Mouse (Mus musculus): Measurements from ENCODE around the gene Zfp385b.

Zfp385b gene

GRCm38 (mm10) chr2:77705476-77705875, 114.0 kb downstream of the Zfp385b start:
- DNase-seq (ENCODE audit: low read depth, low spot score) = no peak

GRCm38 (mm10) chr2:77703080-77703479, 116.4 kb downstream of the Zfp385b start:
- no peak for DNase-seq (ENCODE audit: low read depth, low spot score)

GRCm38 (mm10) chr2:77691174-77691573, 128.3 kb downstream of the Zfp385b start:
- DNase-seq (ENCODE audit: low read depth, low spot score) = no peak

GRCm38 (mm10) chr2:77690316-77690715, 129.1 kb downstream of the Zfp385b start:
- no peak for DNase-seq (ENCODE audit: low read depth, low spot score)

- DNase-seq (ENCODE audit: low read depth, low spot score) = no peak
These were observed 130.8 kb downstream of the Zfp385b start for GRCm38 (mm10) chr2:77688651-77689050.

GRCm38 (mm10) chr2:77684088-77684487, 135.4 kb downstream of the Zfp385b start:
- no peak for DNase-seq (ENCODE audit: low read depth, low spot score)

- no peak for DNase-seq (ENCODE audit: low read depth, low spot score)
These were observed 137.2 kb downstream of the Zfp385b start for GRCm38 (mm10) chr2:77682205-77682604.

GRCm38 (mm10) chr2:77681741-77682140, 137.7 kb downstream of the Zfp385b start:
- DNase-seq (ENCODE audit: low read depth, low spot score) = no peak

GRCm38 (mm10) chr2:77673770-77674169, 145.7 kb downstream of the Zfp385b start:
- DNase-seq (ENCODE audit: low read depth, low spot score) = no peak

GRCm38 (mm10) chr2:77672215-77672905, 147.1 kb downstream of the Zfp385b start:
- no peak for DNase-seq (ENCODE audit: low read depth, low spot score)

- no peak for DNase-seq (ENCODE audit: low read depth, low spot score)
These were observed 157.3 kb downstream of the Zfp385b start for GRCm38 (mm10) chr2:77662171-77662570.

- DNase-seq (ENCODE audit: low read depth, low spot score) = no peak
These were observed 165.8 kb downstream of the Zfp385b start for GRCm38 (mm10) chr2:77653686-77654085.

- DNase-seq (ENCODE audit: low read depth, low spot score) = no peak
These were observed 177.8 kb downstream of the Zfp385b start for GRCm38 (mm10) chr2:77641521-77642170.

- no peak for DNase-seq (ENCODE audit: low read depth, low spot score)
These were observed 179.4 kb downstream of the Zfp385b start for GRCm38 (mm10) chr2:77639993-77640392.

- no peak for DNase-seq (ENCODE audit: low read depth, low spot score)
These were observed 187.8 kb downstream of the Zfp385b start for GRCm38 (mm10) chr2:77631606-77632005.

- DNase-seq (ENCODE audit: low read depth, low spot score) = no peak
These were observed 191.7 kb downstream of the Zfp385b start for GRCm38 (mm10) chr2:77627622-77628231.

GRCm38 (mm10) chr2:77618686-77619085, 200.8 kb downstream of the Zfp385b start:
- DNase-seq (ENCODE audit: low read depth, low spot score) = no peak

- DNase-seq (ENCODE audit: low read depth, low spot score) = no peak
These were observed 209.0 kb downstream of the Zfp385b start for GRCm38 (mm10) chr2:77610303-77610991.

GRCm38 (mm10) chr2:77609452-77609851, 210.0 kb downstream of the Zfp385b start:
- no peak for DNase-seq (ENCODE audit: low read depth, low spot score)

GRCm38 (mm10) chr2:77608666-77609065, 210.8 kb downstream of the Zfp385b start:
- DNase-seq (ENCODE audit: low read depth, low spot score) = no peak

GRCm38 (mm10) chr2:77593461-77593860, 226.0 kb downstream of the Zfp385b start:
- DNase-seq (ENCODE audit: low read depth, low spot score) = no peak

- no peak for DNase-seq (ENCODE audit: low read depth, low spot score)
These were observed 226.9 kb downstream of the Zfp385b start for GRCm38 (mm10) chr2:77592525-77592924.
